Mouse (Mus musculus) cerebellum, postnatal 36 days (tissue): ENCODE results near the gene Cox6b1.
A peak's percentile ranks its signal among the peaks of the same experiment; 100 is the strongest.

ENCODE experiments used
- DNase-seq, 2 experiments: peaks; one replicate each; pipeline ENCODE4 v3.0.0; 2021 to 2022; ENCODE audit warnings: mixed read lengths in 2 of 2

Gene Cox6b1

GRCm38 (mm10) chr7:30608476-30608875, 17.5 kb downstream of the Cox6b1 start:
- no peak for DNase-seq

- DNase-seq = peak; percentile 48 to 58
Measured at GRCm38 (mm10) chr7:30607706-30608309, 18.1 kb downstream of the Cox6b1 start.

- no peak for DNase-seq
Measured at GRCm38 (mm10) chr7:30604944-30605343, 21.0 kb downstream of the Cox6b1 start.

- no peak for DNase-seq
Measured at GRCm38 (mm10) chr7:30604424-30604823, 21.5 kb downstream of the Cox6b1 start.

GRCm38 (mm10) chr7:30602583-30602982, 23.4 kb downstream of the Cox6b1 start:
- no peak for DNase-seq

GRCm38 (mm10) chr7:30600651-30601050, 25.3 kb downstream of the Cox6b1 start:
- DNase-seq = no peak

- DNase-seq = peak; percentile 97
Measured at GRCm38 (mm10) chr7:30599933-30600353, 26.0 kb downstream of the Cox6b1 start.

- no peak for DNase-seq
Measured at GRCm38 (mm10) chr7:30598786-30599185, 27.2 kb downstream of the Cox6b1 start, which contains the start of gene Zbtb32. Gene Zbtb32 (minus strand): TSS chr7:30598909.

GRCm38 (mm10) chr7:30596811-30597210, 29.1 kb downstream of the Cox6b1 start:
- no peak for DNase-seq

- no peak for DNase-seq
Measured at GRCm38 (mm10) chr7:30596093-30596492, 29.9 kb downstream of the Cox6b1 start.

- no peak for DNase-seq
Measured at GRCm38 (mm10) chr7:30594510-30595024, 31.4 kb downstream of the Cox6b1 start.

GRCm38 (mm10) chr7:30593579-30594509, 32.1 kb downstream of the Cox6b1 start:
- no peak for DNase-seq

- DNase-seq = no peak
Measured at GRCm38 (mm10) chr7:30592772-30593423, 33.1 kb downstream of the Cox6b1 start.

- no peak for DNase-seq
Measured at GRCm38 (mm10) chr7:30591605-30591951, 34.4 kb downstream of the Cox6b1 start.

GRCm38 (mm10) chr7:30590927-30591604, 34.9 kb downstream of the Cox6b1 start:
- DNase-seq = no peak

- DNase-seq = peak; percentile 83 to 84
Measured at GRCm38 (mm10) chr7:30589435-30590301, 36.3 kb downstream of the Cox6b1 start.

- peak; percentile 93 to 97 for DNase-seq
Measured at GRCm38 (mm10) chr7:30588676-30589434, 37.1 kb downstream of the Cox6b1 start, which contains the start of gene Kmt2b. Gene Kmt2b (minus strand): TSS chr7:30588726.

- no peak for DNase-seq
Measured at GRCm38 (mm10) chr7:30587842-30588667, 37.9 kb downstream of the Cox6b1 start.

GRCm38 (mm10) chr7:30586455-30587020, 39.4 kb downstream of the Cox6b1 start:
- DNase-seq = no peak
